Mouse (Mus musculus): ENCODE data around the gene Hs2st1. TPM values are rescaled to one million over a fixed set of nuclear protein-coding genes. Genes with fewer than 3 reads are reported as not detected.

Hs2st1 gene
- polyA plus RNA-seq, 2 experiments from 2014 or later = 1.9 to 3.3 TPM

DNA sequence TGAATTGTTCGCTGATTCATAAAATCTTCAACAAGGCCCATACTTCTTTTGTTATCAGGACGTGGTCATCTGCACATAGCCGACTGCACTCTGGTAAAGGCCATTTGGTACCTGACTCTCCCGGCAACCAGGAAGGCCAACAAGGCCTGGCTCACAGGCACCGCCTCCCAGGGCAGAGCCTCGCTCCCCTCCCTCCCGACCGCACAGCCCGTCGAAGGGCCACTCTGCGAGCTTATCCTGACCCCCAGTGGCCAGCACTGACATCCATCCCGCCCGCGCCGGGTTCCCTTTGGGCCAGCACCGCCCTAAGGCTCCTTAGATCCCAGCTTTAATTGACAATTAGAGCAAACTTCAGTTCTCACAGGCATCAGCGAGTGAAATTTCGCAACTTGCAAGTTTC is 189.1 kb downstream of the Hs2st1 start:
- ATAC-seq = peak; percentile 85

GRCm38 (mm10) chr3:144379801-144380200 is 190.2 kb downstream of the Hs2st1 start:
- no peak for ATAC-seq

Other genes starting within 250 kb of the Hs2st1 start
- 100 to 1,000 TPM; 302 to 362 TPM for gene Selenof, start 123 bp upstream of the Hs2st1 start, polyA plus RNA-seq (2017; shearing (Covaris generic))
- gene Sh3glb1, start 150.2 kb upstream of the Hs2st1 start, polyA plus RNA-seq (2017; shearing (Covaris generic)) = 10 to 100 TPM; 53.4 to 56.8 TPM
- under 1 TPM in 1 of 2 experiments, not detected in 1; 0.09 TPM for gene Clca3a1, start 190.8 kb upstream of the Hs2st1 start, polyA plus RNA-seq (2017; shearing (Covaris generic))
- not detected for gene Clca3a2, start 249.3 kb upstream of the Hs2st1 start, polyA plus RNA-seq (2017; shearing (Covaris generic))